Mouse (Mus musculus) C2C12 (cell line): ENCODE measurements around the gene Taf8. TPM values are rescaled to one million over a fixed set of nuclear protein-coding genes. Genes with fewer than 3 reads are reported as not detected.

Source experiments
- H3K27me3 ChIP-seq: one replicate; pipeline ENCODE4 v1.6.1; 2011; ENCODE audit not compliant: control insufficient read depth, insufficient read depth, insufficient read length
- H3K36me3 ChIP-seq: one replicate; pipeline ENCODE4 v1.6.1; 2011; ENCODE audit not compliant: control insufficient read depth, insufficient read depth
- H3K4me3 ChIP-seq: one replicate; pipeline ENCODE4 v1.5.1; 2011; ENCODE audit warnings: mild to moderate bottlenecking, control low read depth; ENCODE audit not compliant: poor library complexity, insufficient read depth, severe bottlenecking
- H3K79me2 ChIP-seq: one replicate; pipeline ENCODE4 v1.6.1; 2011; ENCODE audit not compliant: control insufficient read depth, insufficient read depth
- H3K79me3 ChIP-seq: one replicate; pipeline ENCODE4 v1.6.1; 2011; ENCODE audit warnings: low read depth, control low read depth
- H3ac ChIP-seq: one replicate; pipeline ENCODE3; 2011; ENCODE audit warnings: low read depth; ENCODE audit not compliant: control insufficient read depth, insufficient read length
- CEBPB ChIP-seq: IDR thresholded peaks from one replicate; pipeline ENCODE4 v1.6.1; 2011; ENCODE audit warnings: low read depth, mild to moderate bottlenecking, control low read depth, moderate library complexity
- CTCF ChIP-seq: IDR thresholded peaks from one replicate; pipeline ENCODE4 v1.5.1; 2011; ENCODE audit not compliant: control insufficient read depth, insufficient read depth, insufficient read length
- FOSL1 ChIP-seq: IDR thresholded peaks from one replicate; pipeline ENCODE4 v1.8.0; 2011; ENCODE audit warnings: mild to moderate bottlenecking, low read length; ENCODE audit not compliant: poor library complexity, insufficient read depth, severe bottlenecking
- MAX ChIP-seq: IDR thresholded peaks from one replicate; pipeline ENCODE4 v1.6.1; 2011; ENCODE audit warnings: mild to moderate bottlenecking, control low read depth
- MYOD1 ChIP-seq: IDR thresholded peaks from one replicate; pipeline ENCODE4 v1.6.1; 2011; ENCODE audit warnings: low read depth; ENCODE audit not compliant: control insufficient read depth, insufficient read length
- MYOG ChIP-seq: IDR thresholded peaks from one replicate; pipeline ENCODE4 v1.6.1; 2011; ENCODE audit not compliant: control insufficient read depth, insufficient read length; ENCODE audit errors: extremely low read depth
- USF1 ChIP-seq: IDR thresholded peaks from one replicate; pipeline ENCODE4 v1.6.1; 2011; ENCODE audit warnings: low read depth, mild to moderate bottlenecking, control low read depth, moderate library complexity
- polyA plus RNA-seq: library from polyadenylated mRNA; unstranded; fragments of >200 nt; fragmentation: generic; extraction: Trizol; gene quantifications from one replicate; pipeline ENCODE4 v1.2.1, GENCODE M21; 2012; ENCODE audit warnings: missing spikeins

Gene Taf8
- polyA plus RNA-seq, 1 experiment = 12.2 TPM

DNA sequence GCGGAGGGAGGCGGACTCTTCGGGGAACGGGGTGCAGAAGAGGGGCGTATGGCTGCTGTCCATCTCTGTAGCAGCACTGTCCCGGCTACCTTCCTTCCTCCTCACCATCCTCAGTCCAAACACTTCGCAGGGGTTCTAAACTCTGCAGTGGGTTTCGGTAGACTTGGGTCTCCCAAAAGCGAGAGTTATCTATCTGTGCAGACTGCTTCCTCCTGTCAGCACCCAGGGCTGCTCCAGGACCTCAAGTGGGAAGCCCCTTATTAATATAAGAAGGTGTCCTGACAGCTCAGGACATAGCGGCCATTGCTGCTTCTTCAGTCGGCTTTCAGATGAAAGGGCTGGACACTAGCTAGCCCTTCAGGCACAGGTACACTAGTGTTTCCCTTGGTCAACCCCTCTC is 37.1 kb downstream of the Taf8 start:
- no peak overlapping the region for H3K4me3 ChIP-seq
- peaks cover 64% of the 10 kb centered on the region for H3K27me3 ChIP-seq
- TF ChIP-seq CEBPB (no peak), MAX (no peak), MYOD1 (no peak), USF1 (no peak), CTCF (no peak), FOSL1 (no peak), MYOG (no peak)
- no peak overlapping the region for H3ac ChIP-seq
- no peaks in the 10 kb centered on the region for H3K79me3 ChIP-seq
- no peaks in the 10 kb centered on the region for H3K79me2 ChIP-seq
- H3K36me3 ChIP-seq = no peaks in the 10 kb centered on the region

DNA sequence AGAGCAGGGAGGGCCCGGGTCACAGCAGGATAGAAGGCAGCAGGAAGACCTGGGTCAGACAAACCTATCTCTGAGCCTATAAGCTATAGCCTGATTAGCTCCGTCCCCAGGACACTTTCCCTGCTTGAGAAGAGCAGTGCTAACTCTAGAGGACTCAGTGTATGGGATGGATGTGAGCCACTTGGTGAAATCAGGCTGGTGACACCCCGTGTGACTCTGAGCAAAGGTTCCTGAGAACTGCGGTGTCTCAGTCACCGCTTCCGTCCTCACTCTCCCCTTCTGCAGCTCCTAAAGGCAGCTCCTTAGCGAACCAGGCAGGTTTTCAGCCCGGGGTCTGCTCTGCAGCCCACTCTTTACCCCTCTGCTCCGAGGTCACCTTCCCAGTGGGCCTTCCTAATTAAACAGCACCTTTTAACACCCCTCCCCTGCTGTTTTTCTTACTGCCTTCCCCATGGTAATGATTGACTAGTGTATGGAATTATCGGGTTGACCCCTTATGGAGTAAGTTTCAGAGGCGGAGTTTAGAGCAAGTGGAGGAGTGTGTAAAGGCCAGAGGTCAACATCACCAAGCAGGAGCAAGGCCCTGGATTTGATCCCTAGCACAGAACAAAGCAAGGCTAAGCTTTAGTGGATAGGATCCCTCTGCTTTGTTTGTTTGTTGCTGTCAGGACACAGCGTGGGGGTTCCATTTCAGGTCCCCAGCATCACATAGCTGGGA is 37.7 kb downstream of the Taf8 start:
- H3K79me2 ChIP-seq = no peaks in the 10 kb centered on the region
- H3K36me3 ChIP-seq = no peaks in the 10 kb centered on the region
- no peak overlapping the region for H3K4me3 ChIP-seq
- H3K79me3 ChIP-seq = no peaks in the 10 kb centered on the region
- no peak overlapping the region for H3ac ChIP-seq
- TF ChIP-seq CTCF (no peak), MAX (no peak), MYOD1 (no peak), MYOG (no peak), FOSL1 (no peak)
- H3K27me3 ChIP-seq = peaks cover 70% of the 10 kb centered on the region

- Histone ChIP-seq H3K4me3 (no peak overlapping the region), H3K36me3 (no peaks in the 10 kb centered on the region), H3K27me3 (peaks cover 75% of the 10 kb centered on the region), H3K79me2 (no peaks in the 10 kb centered on the region), H3K79me3 (no peaks in the 10 kb centered on the region), H3ac (no peak overlapping the region)
- no peak for TF ChIP-seq MYOD1
Observed at GRCm38 (mm10) chr17:47462728-47463388, 39.2 kb downstream of the Taf8 start.

DNA sequence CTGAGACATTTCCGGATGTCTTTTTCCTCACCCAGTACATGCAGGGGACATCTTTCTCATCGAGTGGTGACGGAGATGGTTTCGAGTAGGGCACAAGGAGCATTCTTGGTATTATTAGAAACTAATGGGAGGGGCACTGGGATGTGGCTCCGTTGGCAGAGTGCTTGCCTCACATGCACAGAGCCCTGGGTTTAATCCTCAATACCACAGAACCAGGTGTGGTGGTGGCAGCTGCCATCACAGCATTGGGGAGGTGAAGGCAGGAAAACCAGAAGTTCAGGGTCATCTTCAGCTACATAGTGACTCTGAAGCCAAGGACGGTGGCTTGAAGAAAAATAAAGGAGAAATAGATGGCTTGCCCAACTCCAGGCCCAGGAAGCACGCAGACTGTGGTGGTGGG is 39.9 kb downstream of the Taf8 start:
- Histone ChIP-seq H3K4me3 (no peak overlapping the region), H3K79me2 (no peaks in the 10 kb centered on the region), H3ac (no peak overlapping the region), H3K36me3 (no peaks in the 10 kb centered on the region), H3K79me3 (no peaks in the 10 kb centered on the region), H3K27me3 (peaks cover 74% of the 10 kb centered on the region)
- TF ChIP-seq MAX (no peak), CEBPB (no peak), USF1 (no peak), CTCF (no peak), FOSL1 (no peak), MYOG (no peak), MYOD1 (no peak)

DNA sequence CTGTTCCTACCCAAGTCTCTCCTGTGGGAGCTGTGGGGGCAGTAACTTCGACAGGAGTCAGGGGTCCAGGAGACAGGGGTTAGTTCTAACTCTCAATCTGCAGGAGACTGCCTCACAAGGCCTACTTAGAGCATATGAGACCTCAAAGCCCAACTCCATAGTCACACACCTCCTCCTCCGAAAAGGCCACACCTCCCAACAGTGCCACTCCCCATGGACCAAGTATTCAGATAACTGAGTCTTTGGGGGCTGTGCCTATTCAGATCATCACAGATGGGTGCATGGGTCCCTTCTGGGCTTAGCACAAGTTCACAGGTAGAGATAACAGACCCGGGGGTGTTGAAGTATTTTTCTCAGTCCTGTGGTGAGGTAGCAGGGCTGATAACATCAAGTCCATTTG is 40.4 kb downstream of the Taf8 start:
- TF ChIP-seq USF1 (no peak), CEBPB (no peak), MYOD1 (no peak), MYOG (no peak), MAX (no peak), FOSL1 (no peak), CTCF (no peak)
- H3K36me3 ChIP-seq = no peaks in the 10 kb centered on the region
- H3K27me3 ChIP-seq = peaks cover 74% of the 10 kb centered on the region
- H3K79me2 ChIP-seq = no peaks in the 10 kb centered on the region
- no peak overlapping the region for H3ac ChIP-seq
- H3K79me3 ChIP-seq = no peaks in the 10 kb centered on the region
- H3K4me3 ChIP-seq = no peak overlapping the region
